Mouse (Mus musculus): ENCODE results near the gene Fah. TPM values are rescaled to one million over a fixed set of nuclear protein-coding genes. Genes with fewer than 3 reads are reported as not detected.
A peak's percentile ranks its signal among the peaks of the same experiment; 100 is the strongest.

The Fah gene
- 1 to 10 TPM; 5.5 to 5.7 TPM for total RNA-seq (2021)

DNA sequence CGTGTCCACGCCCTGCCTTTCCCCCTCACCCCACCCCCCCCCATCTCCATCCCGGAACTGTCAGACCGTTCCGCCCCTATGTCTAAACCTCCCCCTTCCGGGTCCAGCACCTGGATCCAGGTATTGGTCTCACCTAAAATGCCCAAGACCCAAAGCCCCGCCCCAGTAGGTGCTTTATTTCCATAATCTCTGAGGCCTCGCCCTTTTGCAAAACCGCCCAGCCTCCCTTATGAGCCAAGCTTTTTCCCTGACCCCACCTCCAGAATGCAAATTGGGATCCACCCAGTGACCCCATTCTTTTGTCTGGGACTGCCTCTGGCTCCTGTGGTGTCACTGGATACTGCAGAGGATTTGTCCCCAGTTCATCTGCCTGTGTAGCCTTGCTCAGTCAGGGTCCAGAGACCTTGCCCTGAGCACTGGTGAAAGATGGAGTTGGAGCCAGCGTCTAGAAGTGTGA lies at the start of gene Fah:
TSS of gene Fah (minus strand) at position 430 of the 457 bp plus-strand sequence.
- peak; percentile 39 for DNase-seq

GRCm38 (mm10) chr7:84652740-84653139 lies 46.2 kb upstream of the Fah start:
- DNase-seq = no peak

- DNase-seq = no peak
Observed at GRCm38 (mm10) chr7:84651987-84652321, 45.4 kb upstream of the Fah start.

GRCm38 (mm10) chr7:84651303-84651986 lies 44.9 kb upstream of the Fah start:
- DNase-seq = no peak

DNA sequence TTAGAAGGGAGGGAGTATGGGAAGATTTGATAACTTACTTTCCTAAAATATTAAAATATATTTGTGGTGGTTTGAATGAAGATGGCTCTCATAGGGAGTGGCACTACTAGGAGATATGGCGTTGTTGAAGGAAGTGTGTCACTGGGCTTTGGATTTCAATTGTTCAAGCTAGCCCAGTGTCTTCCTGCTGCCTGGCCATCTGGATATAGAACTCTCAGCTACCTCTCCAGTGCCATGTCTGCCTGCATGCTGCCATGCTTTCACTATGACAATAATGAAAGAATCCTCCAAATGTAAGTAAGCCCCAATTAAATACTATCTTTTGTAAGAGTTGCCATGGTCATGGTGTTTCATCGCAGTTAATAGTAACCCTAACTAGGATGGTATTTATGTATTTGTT lies 42.5 kb upstream of the Fah start:
- no peak for DNase-seq

DNA sequence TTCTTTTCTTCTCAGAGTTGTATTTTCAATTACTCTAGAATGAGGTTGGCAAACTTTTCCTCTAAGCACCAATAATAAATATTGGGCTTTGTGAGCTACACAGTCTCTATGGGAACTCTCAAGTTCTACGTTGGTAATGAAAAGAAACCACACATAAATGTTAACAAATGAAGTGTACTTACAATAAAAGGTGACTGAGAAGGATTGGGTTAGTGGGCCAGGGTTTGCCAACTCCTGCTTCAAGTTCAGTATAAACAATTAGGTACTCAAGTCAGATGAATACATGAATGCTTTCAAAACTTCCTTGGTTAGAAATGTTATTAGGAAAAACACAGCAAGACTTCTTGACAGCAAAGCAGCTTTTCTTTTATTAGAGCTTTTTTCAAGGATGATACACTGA lies 39.7 kb upstream of the Fah start:
- no peak for DNase-seq

DNA sequence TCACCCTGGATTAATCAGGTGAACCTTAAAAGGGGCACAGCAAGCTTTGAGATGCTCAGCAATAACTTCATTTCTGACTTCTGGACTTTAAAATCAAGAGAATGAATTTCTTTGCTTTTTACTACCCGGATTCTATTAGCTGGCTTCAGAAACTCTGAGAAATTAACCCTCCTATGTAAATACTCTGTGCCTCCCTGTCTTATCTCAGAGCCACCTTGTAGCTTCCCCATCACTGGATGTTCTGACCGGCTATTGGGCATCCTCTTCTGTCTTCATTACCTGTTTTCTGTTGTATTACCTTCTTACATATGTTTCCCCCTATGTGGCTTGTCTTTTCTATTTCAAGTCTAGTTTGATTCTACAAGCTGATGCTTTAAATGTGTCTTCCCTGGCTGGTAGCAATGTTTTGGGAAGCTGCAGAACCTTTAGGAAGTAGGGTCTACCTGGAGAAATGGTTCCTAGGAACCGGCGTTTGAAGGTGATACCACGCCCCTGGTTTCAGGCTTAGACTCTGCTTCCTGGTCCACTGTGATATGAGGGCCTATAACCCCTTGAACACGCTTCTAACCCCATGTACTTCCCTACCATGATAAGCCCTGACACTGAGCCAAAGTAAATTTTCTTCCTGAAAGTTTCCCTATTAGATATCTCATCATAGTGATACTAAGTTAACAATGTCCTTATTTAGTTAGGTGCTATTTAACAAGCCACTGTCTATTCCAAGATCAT lies 36.9 kb upstream of the Fah start:
- DNase-seq = no peak

- DNase-seq = no peak
Observed at GRCm38 (mm10) chr7:84642159-84642928, 35.8 kb upstream of the Fah start.

GRCm38 (mm10) chr7:84636939-84637338 lies 30.4 kb upstream of the Fah start:
- DNase-seq = no peak

- DNase-seq = no peak
Observed at GRCm38 (mm10) chr7:84631878-84632277, 25.4 kb upstream of the Fah start.

- no peak for DNase-seq
Observed at GRCm38 (mm10) chr7:84623718-84624117, 17.2 kb upstream of the Fah start.

- no peak for DNase-seq
Observed at GRCm38 (mm10) chr7:84620956-84621355, 14.4 kb upstream of the Fah start.

DNA sequence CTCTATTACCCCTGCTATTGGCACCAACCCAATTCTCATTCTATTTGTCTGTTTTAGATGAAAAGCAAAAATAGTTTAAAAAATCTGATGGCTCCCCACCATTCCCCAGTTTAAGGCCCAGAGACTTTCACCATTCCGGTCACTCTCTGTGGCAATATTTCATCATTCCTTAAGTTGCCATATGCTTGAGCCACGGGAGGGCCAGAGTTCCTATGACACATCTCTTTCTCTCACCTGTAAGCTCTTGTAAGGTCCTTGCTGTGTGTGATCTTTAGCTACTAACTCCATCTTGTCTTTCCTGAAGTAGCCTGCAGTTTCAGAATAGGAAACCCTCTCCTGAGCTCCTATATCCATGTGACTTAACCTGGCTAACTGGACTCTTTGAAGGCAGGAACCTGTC lies 12.4 kb upstream of the Fah start:
- DNase-seq = no peak

DNA sequence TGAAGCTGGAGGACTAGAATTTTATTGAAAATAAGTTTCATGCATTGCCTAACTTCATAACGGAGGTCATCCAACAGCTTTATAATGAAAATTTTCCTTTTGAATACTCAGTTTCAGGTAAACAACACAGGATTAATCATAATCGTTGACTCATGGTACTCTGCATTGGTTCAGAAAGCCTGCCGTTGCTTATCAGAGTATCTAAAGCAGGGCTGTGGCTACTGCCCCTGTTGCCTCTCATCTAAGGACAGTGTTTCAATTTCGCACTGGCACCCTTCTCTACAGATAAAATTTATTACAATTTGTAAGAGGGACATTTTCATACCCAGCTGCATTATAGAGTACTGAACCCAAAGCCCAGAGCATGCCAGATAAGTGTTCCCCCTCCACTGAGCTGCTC lies 5.9 kb upstream of the Fah start:
- no peak for DNase-seq

DNA sequence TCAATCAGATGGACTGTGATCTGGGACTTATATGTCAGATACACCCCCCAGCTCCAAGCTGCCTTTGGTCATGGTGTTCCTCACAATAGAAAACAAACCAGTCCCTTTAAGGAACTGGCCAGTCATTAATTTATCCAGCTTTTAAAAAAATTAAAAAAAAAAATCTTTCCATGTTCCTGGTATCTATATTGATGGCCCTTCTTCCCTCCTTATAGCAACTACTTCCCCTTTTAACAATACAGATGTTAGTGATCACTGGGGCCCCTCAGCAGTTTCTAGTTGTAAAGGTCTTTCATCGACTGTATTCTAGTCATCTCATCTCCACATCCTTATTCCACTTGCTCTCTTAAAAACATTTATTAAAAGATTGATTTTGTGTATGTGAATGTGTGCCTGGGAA lies 5.1 kb upstream of the Fah start:
- DNase-seq = no peak

GRCm38 (mm10) chr7:84605704-84606292 lies 724 bp downstream of the Fah start:
- DNase-seq = peak; percentile 71

- no peak for DNase-seq
Observed at GRCm38 (mm10) chr7:84605033-84605687, 1.4 kb downstream of the Fah start.

DNA sequence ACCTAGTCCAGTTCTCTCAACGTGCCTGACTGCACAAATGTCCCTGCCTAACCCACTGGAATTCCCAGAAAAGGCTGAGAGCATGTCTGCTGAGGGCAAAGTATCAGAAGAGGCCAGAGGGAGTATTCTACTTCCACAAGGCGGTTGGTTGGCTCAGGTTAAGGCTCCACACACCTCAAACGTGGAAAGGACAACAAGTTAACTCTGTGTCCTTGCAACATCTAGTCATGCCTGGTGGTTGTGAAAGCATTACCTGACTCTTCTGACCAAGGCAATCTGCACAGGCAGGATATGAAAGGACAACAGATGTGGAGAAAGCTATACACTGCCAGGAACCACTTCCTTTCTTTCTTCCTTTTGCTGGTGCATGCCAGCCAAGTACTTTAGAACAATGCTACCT lies 2.0 kb downstream of the Fah start:
- DNase-seq = no peak

DNA sequence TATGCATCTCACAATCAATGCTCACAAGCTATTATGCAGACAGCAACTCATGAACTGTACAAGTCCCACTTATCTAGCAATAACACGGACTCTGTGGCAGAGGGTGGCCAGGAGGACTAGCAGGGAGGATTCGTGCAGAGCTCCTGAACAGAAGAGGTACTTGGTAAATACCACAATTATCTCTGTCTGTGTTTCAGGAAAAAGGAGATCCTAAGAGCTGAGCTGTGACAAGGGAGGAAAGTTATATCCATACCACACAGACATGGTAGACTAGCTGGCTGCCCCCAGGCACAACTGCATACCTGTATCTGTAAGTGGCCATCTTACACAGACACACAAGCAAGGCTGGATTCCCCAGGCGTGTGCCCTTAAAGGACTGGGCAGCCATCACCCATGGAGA lies 5.2 kb downstream of the Fah start:
- DNase-seq = no peak

DNA sequence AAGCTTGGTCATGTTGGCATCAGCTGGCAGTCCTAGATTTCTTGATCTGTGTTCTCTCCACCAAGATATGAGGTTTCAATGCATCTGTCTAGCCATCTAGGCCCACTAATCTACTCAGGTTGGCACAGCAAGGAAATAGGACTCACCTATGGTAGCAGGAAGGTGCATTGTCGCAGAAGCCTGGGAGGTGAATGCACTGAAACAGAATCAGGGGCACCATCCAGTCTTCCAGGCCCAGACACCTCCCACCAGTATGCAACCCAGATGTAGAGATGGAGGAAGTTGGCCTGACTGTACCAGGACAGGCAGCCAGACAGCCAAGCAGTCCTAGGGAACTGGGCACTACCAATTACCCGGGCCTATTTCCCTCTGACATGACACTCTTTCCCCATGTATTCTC lies 5.9 kb downstream of the Fah start:
- no peak for DNase-seq

DNA sequence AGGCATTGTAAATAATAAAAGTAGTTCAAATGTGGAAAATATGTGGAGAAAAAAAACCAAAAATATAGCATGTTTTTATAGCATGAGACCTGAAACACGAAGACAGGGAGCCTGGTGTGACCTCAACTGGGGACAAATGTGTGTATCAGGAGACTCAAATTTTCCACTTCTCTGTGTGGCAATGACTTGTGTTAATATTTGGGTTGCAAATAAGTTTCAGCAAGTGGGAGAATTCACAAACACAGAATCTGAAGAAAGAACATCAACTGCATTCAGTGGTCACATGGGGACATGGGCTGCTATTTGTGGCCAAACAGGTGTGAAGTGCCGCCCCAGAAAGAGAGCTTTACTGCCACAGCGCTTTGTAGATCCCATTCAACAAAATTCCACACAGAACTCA lies 9.9 kb downstream of the Fah start:
- DNase-seq = no peak

DNA sequence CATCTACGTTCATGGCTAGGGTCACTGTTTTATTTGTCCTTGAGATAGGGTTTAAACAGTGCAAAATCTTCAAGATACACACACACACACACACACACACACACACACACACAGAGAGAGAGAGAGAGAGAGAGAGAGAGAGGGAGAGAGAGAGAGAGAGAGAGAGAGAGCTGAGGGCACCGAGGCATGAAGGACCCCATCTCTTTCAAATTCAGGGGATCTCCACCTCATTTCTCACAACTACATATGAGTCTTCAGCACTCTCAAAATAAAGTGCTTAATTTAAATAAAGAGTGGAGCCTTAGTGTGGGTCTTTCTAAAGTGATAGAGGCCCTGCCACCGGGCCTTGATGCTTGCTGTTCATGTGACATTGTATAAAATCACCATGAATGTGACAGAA lies 10.5 kb downstream of the Fah start:
- DNase-seq = no peak

- no peak for DNase-seq
Observed at GRCm38 (mm10) chr7:84594917-84595303, 11.6 kb downstream of the Fah start.
